Mouse (Mus musculus) midbrain, embryonic 15.5 days (tissue): ENCODE results near the gene Klf17. TPM values are rescaled to one million over a fixed set of nuclear protein-coding genes. Genes with fewer than 3 reads are reported as not detected.
"Not testable (repeated sequence)": the region's sequence is repeated elsewhere in the genome, so short reads cannot be mapped to it uniquely, and the experiment has no call there.

Experiments used
- ATAC-seq: fragments of 200-750 bp; cut with Nextera tagmentation; replicated peaks from 2 replicates; pipeline ENCODE4 v1.8.0; 2017; ENCODE audit warnings: moderate TSS enrichment
- H3K27ac ChIP-seq: fragments of 300-500 bp; sonication (generic); 2 replicates; pipeline ENCODE4 v1.5.1; 2015; ENCODE audit warnings: mild to moderate bottlenecking, inconsistent platforms
- H3K27me3 ChIP-seq: fragments of 300-500 bp; sonication (generic); replicated peaks from 2 replicates; pipeline ENCODE4 v1.6.1; 2015; ENCODE audit warnings: inconsistent platforms
- H3K36me3 ChIP-seq: fragments of 300-500 bp; sonication (generic); replicated peaks from 2 replicates; pipeline ENCODE4 v1.6.1; 2015; ENCODE audit warnings: inconsistent platforms
- H3K4me1 ChIP-seq: fragments of 300-500 bp; sonication (generic); 2 replicates; pipeline ENCODE4 v1.6.1; 2015; ENCODE audit warnings: inconsistent platforms
- H3K4me2 ChIP-seq: fragments of 300-500 bp; sonication (generic); 2 replicates; pipeline ENCODE4 v1.6.1; 2015; ENCODE audit warnings: inconsistent platforms, mild to moderate bottlenecking, moderate library complexity
- H3K4me3 ChIP-seq: fragments of 300-500 bp; sonication (generic); 2 replicates; pipeline ENCODE4 v1.5.1; 2015; ENCODE audit warnings: mild to moderate bottlenecking, inconsistent platforms
- H3K9ac ChIP-seq: fragments of 300-500 bp; sonication (generic); 2 replicates; pipeline ENCODE4 v1.6.1; 2015; ENCODE audit warnings: mild to moderate bottlenecking, inconsistent platforms
- H3K9me3 ChIP-seq: fragments of 300-500 bp; sonication (generic); 2 replicates; pipeline ENCODE4 v1.6.1; 2016; ENCODE audit warnings: inconsistent platforms
- WGBS: fragments of 180-500 bp; shearing (Covaris S2); methylation state at CpG from one replicate; pipeline ENCODE4 v1.1.7; 2015; ENCODE audit warnings: mixed read lengths; 5-methylcytosine and 5-hydroxymethylcytosine counted together
- polyA plus RNA-seq: library from polyadenylated mRNA; unstranded; fragments of >200 nt; fragmentation: Nextera tagmentation; extraction: Ambion mirVana; gene quantifications from 2 replicates; pipeline ENCODE4 v1.2.1, GENCODE M21; 2015

Gene Klf17
- not detected in 2 replicates for polyA plus RNA-seq

DNA sequence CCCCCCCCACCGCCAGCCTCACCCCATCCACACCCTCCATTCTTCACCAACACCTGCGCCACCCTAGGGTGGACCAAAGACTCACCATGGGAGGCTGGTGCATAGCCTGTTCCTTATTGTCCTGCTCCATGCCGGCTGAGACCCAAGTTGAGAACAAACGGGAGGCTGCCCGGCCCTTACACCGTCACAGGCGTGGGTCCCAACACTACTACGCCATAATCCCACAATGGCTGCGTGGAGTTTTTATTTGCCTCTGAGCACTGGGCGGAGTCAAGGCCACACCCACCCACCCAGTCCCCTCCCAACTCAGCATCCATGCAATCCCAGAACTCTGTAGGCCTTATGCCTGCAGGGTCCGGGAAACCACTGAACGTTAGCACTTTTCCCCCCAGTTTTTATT is at the start of gene Klf17:
Gene Klf17, minus strand, starts transcription at position 233 of the 400 bp plus-strand sequence.
- H3K4me2 ChIP-seq, result no peak within 1 kb of the TSS
- H3K27ac ChIP-seq, result no peak within 1 kb of the TSS
- H3K4me1 ChIP-seq, result no peaks in the 10 kb centered on the region
- H3K27me3 ChIP-seq, result no peaks in the 10 kb centered on the region
- WGBS, result 65% methylated on average over 12 of the region's 12 CpGs
- H3K9ac ChIP-seq, result no peak within 1 kb of the TSS
- H3K4me3 ChIP-seq, result no peak within 1 kb of the TSS
- no peak for ATAC-seq
- H3K9me3 ChIP-seq, result no peaks in the 10 kb centered on the region
- no peaks in the 10 kb centered on the region for H3K36me3 ChIP-seq

DNA sequence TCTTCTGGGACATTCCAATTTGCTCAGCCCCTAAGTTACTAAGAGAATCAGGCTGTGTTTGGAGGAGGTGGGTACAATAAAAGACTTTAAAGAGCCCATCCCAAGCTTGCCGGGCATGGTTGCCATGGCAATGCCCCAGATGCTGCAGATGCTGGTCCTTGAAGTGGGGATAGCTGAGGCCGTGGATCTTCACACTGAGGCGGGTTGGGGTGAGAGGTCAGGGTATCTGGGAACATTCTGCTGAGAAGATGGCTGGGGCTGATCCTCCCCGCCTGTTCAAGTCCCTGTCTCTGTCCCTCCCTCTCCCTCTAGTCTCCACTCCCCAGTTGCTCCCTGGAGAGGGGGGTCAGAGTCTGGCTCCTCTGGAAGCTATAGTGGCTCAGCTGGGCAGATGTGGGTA is 48.9 kb upstream of the Klf17 start:
- Histone ChIP-seq H3K36me3 (no peaks in the 10 kb centered on the region), H3K27me3 (no peaks in the 10 kb centered on the region), H3K27ac (no peak overlapping the region), H3K9me3 (no peaks in the 10 kb centered on the region), H3K4me3 (no peak overlapping the region), H3K9ac (no peak overlapping the region), H3K4me2 (no peak overlapping the region), H3K4me1 (no peaks in the 10 kb centered on the region)
- 25% methylated on average over 4 of the region's 4 CpGs for WGBS
- ATAC-seq, result no peak

DNA sequence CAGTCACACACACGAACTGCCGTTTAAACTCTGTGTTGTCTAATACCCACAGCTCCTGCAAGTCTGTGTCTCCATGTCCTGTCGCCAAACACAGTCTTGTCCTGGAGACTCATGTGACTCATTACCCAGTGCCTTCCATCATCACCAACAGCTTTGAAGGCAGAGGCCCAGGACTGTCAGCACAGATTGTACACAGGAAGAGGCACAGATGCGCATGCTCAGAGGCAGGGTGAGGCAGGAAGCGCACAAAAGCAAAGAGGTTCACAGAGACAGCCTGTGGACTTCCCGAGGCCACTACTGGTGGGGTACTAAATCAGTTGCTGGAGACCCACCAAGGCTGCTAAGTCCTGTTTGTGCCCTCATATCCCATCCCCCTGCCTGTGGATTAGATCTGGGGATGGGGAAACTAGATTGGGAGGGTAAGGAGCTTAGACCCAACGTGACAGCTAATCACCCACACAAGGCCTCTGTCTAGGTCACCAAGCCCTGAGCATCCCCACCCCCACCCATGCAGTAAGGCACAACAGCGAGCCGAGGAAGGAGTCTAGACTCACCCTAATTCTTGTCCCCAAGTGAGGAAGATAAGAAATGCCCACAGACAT is 48.2 kb upstream of the Klf17 start:
- H3K4me3 ChIP-seq, result no peak overlapping the region
- no peaks in the 10 kb centered on the region for H3K27me3 ChIP-seq
- 74% methylated on average over 9 of the region's 9 CpGs for WGBS
- no peak for ATAC-seq
- no peak overlapping the region for H3K27ac ChIP-seq
- no peaks in the 10 kb centered on the region for H3K4me1 ChIP-seq
- H3K36me3 ChIP-seq, result no peaks in the 10 kb centered on the region
- H3K9me3 ChIP-seq, result no peaks in the 10 kb centered on the region
- no peak overlapping the region for H3K9ac ChIP-seq
- no peak overlapping the region for H3K4me2 ChIP-seq

DNA sequence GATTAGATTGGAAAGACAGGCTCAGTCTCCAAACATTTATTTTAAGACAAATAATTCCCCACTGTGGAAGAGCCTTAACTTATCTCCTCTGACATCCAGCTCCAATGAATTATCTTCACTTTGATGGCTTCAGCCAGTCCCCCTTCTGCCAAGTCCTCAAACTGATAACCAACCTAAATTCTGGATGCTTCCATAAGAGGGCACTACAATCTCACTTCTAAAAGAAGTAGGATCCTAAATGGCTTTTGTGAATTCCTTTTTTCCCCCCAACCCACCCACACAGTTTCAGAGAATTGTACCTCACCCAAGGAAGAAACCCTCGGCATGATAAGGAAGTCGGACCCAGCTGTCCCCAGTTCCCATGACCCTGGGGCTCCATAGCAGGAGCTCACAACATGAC is 45.5 kb upstream of the Klf17 start:
- Histone ChIP-seq H3K4me1 (no peaks in the 10 kb centered on the region), H3K4me3 (no peak overlapping the region), H3K27ac (no peak overlapping the region), H3K9me3 (no peaks in the 10 kb centered on the region), H3K9ac (no peak overlapping the region), H3K4me2 (no peak overlapping the region), H3K36me3 (no peaks in the 10 kb centered on the region), H3K27me3 (no peaks in the 10 kb centered on the region)
- ATAC-seq, result no peak
- 67% methylated on average over 2 of the region's 2 CpGs for WGBS

DNA sequence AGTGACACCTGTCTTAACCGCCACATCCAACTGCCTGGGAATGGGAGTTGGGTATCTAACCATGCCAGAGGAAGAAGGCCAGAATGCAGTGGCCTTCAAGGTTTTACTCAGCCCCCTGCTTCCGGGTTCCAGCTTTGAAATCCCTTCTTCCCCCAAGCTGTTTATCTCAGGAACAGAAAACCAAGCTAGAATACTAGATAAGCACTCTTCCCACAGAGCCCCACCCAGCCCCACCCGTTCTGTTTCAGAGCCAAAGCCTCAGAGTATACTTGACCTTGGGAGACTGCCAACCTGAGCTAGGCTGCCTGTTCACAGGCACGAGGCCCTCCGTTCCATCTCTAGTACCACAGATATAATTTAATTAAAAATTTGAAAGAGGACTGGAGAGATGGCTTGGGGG is 41.5 kb upstream of the Klf17 start:
- 78% methylated on average over 5 of the region's 5 CpGs for WGBS
- Histone ChIP-seq H3K27me3 (no peaks in the 10 kb centered on the region), H3K27ac (no peak overlapping the region), H3K36me3 (no peaks in the 10 kb centered on the region), H3K4me2 (no peak overlapping the region), H3K9ac (no peak overlapping the region), H3K4me3 (no peak overlapping the region), H3K4me1 (no peaks in the 10 kb centered on the region), H3K9me3 (no peaks in the 10 kb centered on the region)
- ATAC-seq, result no peak

DNA sequence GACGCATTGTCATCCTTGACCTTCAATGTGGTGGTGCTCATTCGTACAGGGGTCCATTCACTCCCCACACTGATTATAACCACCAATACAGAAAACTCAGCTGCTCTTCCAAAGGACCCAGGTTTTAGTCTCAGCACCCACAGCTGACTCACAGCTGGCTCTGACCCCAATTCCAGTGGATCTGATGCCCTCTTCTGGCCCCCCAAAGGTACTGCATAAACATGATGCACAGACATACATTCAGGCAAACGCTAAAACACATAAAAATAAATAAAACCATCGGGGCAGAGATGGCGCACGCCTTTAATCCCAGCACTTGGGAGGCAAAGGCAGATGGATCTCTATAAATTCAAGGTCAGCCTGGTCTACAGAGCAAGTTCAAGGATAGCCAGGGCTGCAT is 34.5 kb upstream of the Klf17 start:
- no peaks in the 10 kb centered on the region for H3K27me3 ChIP-seq
- H3K27ac ChIP-seq, result no peak overlapping the region
- 83% methylated on average over 6 of the region's 6 CpGs for WGBS
- ATAC-seq, result no peak
- H3K36me3 ChIP-seq, result no peaks in the 10 kb centered on the region
- H3K9ac ChIP-seq, result no peak overlapping the region
- H3K4me1 ChIP-seq, result no peaks in the 10 kb centered on the region
- no peak overlapping the region for H3K4me2 ChIP-seq
- no peak overlapping the region for H3K4me3 ChIP-seq
- H3K9me3 ChIP-seq, result no peaks in the 10 kb centered on the region

DNA sequence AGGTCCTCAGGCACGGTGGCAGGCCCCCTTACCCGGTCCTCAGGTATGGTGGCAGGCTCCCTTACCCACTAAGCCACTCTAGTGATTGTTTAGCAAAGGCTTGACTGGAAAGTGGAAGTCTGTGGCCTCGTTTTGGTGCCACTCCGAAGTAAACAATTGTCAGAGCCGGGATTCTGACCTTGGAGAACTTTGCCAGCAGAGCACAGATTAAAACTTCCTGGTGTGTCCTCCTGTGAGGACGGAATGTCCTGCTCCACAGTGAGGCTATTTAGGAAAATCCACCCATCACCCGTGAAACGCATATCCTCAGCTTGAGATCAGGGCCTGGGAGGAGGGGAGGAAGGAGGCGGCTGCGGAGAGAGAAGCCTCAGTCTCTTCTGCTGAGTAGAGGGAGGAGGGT is 22.9 kb upstream of the Klf17 start:
- no peak for ATAC-seq
- Histone ChIP-seq H3K4me3 (no peak overlapping the region), H3K9ac (no peak overlapping the region), H3K27me3 (no peaks in the 10 kb centered on the region), H3K4me1 (no peaks in the 10 kb centered on the region), H3K4me2 (no peak overlapping the region), H3K36me3 (no peaks in the 10 kb centered on the region), H3K9me3 (no peaks in the 10 kb centered on the region), H3K27ac (no peak overlapping the region)
- WGBS, result 62% methylated on average over 10 of the region's 10 CpGs

DNA sequence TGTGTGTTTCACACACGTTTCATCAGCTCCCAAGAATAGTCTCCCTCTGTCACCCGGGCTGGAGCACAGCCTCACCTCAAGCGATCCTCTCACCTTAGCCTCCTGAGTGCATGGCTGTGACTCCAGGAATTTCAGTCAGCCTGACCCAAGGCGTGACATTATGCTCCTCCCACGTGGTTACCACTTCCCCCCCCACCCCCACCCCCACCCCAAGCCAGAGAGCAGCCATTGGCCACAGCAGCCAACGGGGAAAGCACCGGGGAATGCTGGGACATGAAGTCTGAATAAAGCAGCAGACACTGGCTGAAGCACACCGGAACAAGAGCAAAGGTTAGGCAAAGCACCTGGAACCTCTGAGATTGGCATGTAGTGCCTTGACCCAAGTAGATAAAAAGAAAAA is 21.5 kb upstream of the Klf17 start:
- Histone ChIP-seq H3K4me3 (no peak overlapping the region; the same call in 1 of the 2 replicates), H3K36me3 (no peaks in the 10 kb centered on the region), H3K9ac (no peak overlapping the region), H3K4me2 (peak overlapping the region; percentile 26; the same call in 1 of the 2 replicates), H3K9me3 (no peaks in the 10 kb centered on the region), H3K27me3 (no peaks in the 10 kb centered on the region), H3K4me1 (no peaks in the 10 kb centered on the region), H3K27ac (no peak overlapping the region)
- WGBS, result 34% methylated on average over 8 of the region's 8 CpGs
- ATAC-seq, result peak; percentile 52

DNA sequence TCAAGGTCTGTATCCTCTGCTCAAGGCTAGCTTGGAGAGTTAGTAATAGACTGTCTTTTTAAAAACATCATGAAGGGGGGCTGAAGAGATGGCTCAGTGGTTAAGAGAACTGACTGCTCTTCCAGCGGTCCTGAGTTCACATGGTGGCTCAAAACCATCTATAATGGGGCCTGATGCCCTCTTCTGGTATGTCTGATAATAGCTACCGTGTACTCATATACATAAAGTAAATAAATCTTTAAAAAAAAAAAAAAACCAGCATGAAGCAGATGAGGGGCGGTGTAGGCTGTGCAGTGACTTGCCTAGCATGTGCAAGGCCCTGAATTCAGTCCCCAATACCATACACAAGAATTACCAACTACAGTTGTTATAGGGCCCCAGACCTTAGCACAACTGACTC is 17.5 kb upstream of the Klf17 start:
- Histone ChIP-seq H3K4me3 (no peak overlapping the region), H3K36me3 (no peaks in the 10 kb centered on the region), H3K4me2 (no peak overlapping the region), H3K4me1 (peaks cover 6% of the 10 kb centered on the region; the same call in 1 of the 2 replicates), H3K9me3 (no peaks in the 10 kb centered on the region), H3K27ac (no peak overlapping the region), H3K27me3 (no peaks in the 10 kb centered on the region), H3K9ac (no peak overlapping the region)
- 85% methylated on average over 3 of the region's 3 CpGs for WGBS
- no peak for ATAC-seq

DNA sequence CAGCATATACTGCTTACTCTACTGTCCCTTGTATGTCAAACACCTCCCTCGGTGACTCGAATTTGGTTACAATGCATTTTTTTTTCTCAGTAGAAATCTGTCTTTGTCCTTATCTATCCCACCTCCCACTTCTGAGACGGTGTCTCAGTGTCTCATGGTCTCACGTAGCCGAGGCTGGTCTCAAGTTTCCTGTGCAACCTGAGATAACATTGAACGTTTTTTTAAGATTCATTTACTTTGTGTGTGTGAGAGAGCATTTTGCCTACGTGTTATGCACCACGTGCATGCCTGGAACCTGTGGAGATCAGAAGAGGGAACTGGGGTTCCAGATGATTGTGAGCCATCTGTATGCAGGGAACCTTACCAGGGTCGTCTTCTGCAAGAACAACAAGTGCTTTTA is 7.5 kb upstream of the Klf17 start:
- WGBS, result 71% methylated on average over 9 of the region's 9 CpGs
- ATAC-seq, result no peak
- H3K27ac ChIP-seq, result no peak overlapping the region
- no peaks in the 10 kb centered on the region for H3K9me3 ChIP-seq
- H3K36me3 ChIP-seq, result no peaks in the 10 kb centered on the region
- H3K27me3 ChIP-seq, result no peaks in the 10 kb centered on the region
- H3K4me2 ChIP-seq, result no peak overlapping the region
- no peaks in the 10 kb centered on the region for H3K4me1 ChIP-seq
- H3K9ac ChIP-seq, result no peak overlapping the region
- H3K4me3 ChIP-seq, result no peak overlapping the region

DNA sequence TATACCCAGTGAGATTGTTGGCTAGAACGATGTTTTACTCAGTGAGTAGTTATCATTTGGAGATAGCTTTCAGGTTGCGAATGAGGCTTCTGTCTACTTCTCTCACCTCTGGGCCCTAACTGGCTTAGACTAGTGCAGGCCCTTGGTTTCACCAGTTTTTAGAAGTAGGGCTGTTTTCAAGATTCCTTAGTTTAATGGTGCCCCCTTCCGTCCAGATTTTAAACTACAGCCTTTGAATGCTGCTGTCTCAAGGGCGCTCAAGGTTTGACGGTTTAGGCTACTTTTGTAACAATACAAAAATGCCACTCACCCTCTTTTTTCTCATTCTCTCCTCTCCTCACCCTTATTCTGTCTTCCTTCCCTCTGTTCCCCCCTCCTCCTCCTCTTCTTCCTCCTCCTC is 5.5 kb upstream of the Klf17 start:
- no peak overlapping the region for H3K9ac ChIP-seq
- H3K27ac ChIP-seq, result no peak overlapping the region
- H3K4me2 ChIP-seq, result no peak overlapping the region
- no peaks in the 10 kb centered on the region for H3K36me3 ChIP-seq
- H3K4me3 ChIP-seq, result no peak overlapping the region
- 20% methylated on average over 5 of the region's 5 CpGs for WGBS
- H3K4me1 ChIP-seq, result no peaks in the 10 kb centered on the region
- ATAC-seq, result no peak
- no peaks in the 10 kb centered on the region for H3K27me3 ChIP-seq
- H3K9me3 ChIP-seq, result no peaks in the 10 kb centered on the region

DNA sequence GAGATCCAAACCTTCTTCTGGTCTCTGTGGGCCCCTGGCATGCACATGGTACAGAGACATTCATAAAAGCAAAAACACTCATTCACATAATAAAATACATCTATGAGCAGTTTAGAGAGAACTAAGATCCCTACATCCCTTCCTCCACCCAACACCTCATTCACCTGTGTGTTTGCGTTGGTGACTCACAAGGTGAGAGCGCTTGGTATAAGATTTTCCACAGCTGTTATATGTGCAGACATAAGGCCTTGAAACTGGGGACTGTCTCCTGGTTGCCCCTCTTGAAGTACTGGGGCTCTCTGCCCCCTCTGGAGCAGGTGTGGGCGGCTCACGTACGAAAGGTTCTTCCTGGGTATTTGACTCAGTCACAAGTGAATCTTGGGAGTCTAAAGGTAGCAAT is 5.3 kb downstream of the Klf17 start:
- Histone ChIP-seq H3K4me2 (no peak overlapping the region), H3K36me3 (no peaks in the 10 kb centered on the region), H3K27ac (no peak overlapping the region), H3K4me3 (no peak overlapping the region), H3K9ac (no peak overlapping the region), H3K4me1 (no peaks in the 10 kb centered on the region), H3K27me3 (no peaks in the 10 kb centered on the region), H3K9me3 (no peaks in the 10 kb centered on the region)
- no peak for ATAC-seq
- 96% methylated on average over 5 of the region's 5 CpGs for WGBS

DNA sequence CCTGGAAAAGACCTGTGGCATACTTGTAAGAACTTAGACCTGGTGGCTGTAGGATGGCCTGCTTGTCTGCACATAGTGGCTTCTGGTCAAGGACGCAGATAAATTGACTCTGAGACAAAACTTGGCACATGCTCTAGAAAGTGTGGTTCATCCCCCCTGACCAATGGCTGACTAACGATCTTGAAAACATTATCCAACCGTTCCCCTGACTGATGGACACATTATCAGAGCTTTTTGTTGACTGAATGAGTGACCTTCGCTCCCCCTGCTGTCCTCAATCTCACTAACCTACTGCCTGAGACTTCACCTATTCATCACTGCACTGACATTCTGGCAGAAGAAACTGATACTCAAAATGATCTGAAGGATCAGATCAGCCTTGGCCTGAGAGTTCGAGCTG is 13.0 kb downstream of the Klf17 start:
- H3K27ac ChIP-seq, ATAC-seq, H3K4me1 ChIP-seq, H3K4me3 ChIP-seq, H3K9ac ChIP-seq, H3K4me2 ChIP-seq, H3K9me3 ChIP-seq, H3K36me3 ChIP-seq, H3K27me3 ChIP-seq: not testable (repeated sequence)
- WGBS, result 81% methylated on average over 5 of the region's 5 CpGs
